Mouse (Mus musculus) c-Kit-positive CD71-positive TER-119-positive erythroid progenitor cells, embryonic 14.5 days (primary cell): ENCODE results near the gene Trak1.

ENCODE experiments used
- DNase-seq: peaks from one replicate; pipeline ENCODE4 v3.0.0-alpha.2; 2013; ENCODE audit warnings: low spot score

The Trak1 gene

DNA sequence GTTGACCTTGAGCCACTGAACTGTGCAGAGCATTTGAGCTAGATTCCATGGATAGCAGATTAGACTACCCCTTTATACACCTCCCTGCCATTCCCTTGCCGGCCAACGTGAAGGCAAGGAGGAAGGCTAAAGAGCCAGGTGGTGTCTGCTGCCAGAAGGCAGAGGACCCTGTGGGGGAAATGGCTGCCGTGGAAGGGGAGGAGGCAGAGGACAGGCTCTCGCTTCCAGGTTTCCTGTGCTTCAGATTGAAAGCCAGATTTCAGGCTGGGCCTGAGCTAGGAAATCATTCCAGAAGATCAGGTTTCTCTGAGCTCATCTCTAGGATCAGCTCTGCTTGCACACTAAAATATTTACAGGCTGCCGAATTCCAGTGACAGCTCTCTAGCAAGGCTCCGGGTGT is 133.1 kb downstream of the Trak1 start:
- DNase-seq, result no peak

GRCm38 (mm10) chr9:121433745-121434528 is 136.6 kb downstream of the Trak1 start:
- DNase-seq, result no peak

GRCm38 (mm10) chr9:121435332-121435956 is 138.1 kb downstream of the Trak1 start:
- DNase-seq, result no peak

GRCm38 (mm10) chr9:121436501-121436900 is 139.2 kb downstream of the Trak1 start:
- DNase-seq, result no peak

- no peak for DNase-seq
These were observed 144.8 kb downstream of the Trak1 start for GRCm38 (mm10) chr9:121442145-121442544.

- no peak for DNase-seq
These were observed 146.5 kb downstream of the Trak1 start for GRCm38 (mm10) chr9:121443696-121444366.

GRCm38 (mm10) chr9:121444367-121444707 is 147.0 kb downstream of the Trak1 start:
- no peak for DNase-seq

DNA sequence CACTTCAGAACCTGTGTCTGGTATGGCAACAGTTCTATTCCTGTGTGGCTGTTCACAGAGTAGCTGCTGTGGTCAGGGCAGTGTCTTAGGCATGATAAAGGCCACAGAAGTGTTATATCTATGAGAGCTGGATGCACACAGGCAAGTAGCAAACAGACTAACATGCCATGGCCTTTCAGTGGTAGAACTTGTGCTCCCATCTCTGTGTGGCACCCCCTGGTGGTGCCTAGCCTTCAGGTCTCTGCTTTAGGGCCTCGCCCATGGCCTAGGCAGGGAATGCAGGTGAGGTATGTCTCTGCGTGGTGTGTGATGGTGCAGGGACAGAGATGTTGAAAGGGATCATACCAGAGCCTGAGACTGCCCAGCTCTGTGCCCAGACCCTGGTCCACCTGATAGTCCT is 148.1 kb downstream of the Trak1 start:
- peak; percentile 61 for DNase-seq

- DNase-seq, result no peak
These were observed 149.1 kb downstream of the Trak1 start for GRCm38 (mm10) chr9:121446431-121446831.

- peak; percentile 63 for DNase-seq
These were observed 155.1 kb downstream of the Trak1 start for GRCm38 (mm10) chr9:121452342-121452942.

- DNase-seq, result no peak
These were observed 157.6 kb downstream of the Trak1 start for GRCm38 (mm10) chr9:121454891-121455290.

- DNase-seq, result no peak
These were observed 159.6 kb downstream of the Trak1 start for GRCm38 (mm10) chr9:121456739-121457515.

DNA sequence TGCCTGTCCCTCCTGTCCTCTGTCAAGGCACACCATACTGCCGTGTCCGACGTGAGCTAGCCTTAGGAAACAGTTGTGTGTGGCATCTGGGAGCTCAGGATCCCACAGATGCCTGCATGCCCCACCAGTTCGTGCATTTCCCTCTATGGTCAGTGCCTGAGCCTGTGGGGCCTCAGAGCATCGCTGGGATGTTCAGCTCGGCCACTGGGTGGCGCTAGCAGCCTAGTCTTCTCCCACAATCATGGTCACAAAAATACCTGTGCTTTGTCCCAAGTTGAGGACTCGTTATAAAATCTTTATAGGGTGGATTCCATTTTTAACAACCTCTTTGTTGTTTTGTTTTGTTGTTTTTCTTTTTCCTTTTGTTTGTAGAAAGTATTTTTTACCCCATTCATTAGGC is 161.2 kb downstream of the Trak1 start:
- peak; percentile 57 for DNase-seq

DNA sequence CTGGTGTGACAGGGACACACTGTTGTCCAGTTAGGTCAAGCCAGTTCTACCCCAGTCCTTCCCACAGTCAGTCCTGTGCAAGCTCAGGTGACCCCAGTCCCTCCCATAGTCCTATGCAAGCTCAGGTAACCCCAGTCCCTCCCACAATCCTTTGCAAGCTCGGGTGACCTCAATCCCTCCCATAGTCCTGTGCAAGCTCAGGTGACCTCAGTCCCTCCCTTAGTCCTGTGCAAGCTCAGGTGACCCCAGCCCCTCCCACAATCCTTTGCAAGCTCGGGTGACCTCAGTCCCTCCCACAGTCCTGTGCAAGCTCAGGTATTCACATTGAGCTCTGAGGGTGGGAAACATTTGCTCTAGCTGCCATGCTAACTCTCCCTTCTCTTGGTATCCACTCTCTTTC is 162.6 kb downstream of the Trak1 start:
- no peak for DNase-seq

DNA sequence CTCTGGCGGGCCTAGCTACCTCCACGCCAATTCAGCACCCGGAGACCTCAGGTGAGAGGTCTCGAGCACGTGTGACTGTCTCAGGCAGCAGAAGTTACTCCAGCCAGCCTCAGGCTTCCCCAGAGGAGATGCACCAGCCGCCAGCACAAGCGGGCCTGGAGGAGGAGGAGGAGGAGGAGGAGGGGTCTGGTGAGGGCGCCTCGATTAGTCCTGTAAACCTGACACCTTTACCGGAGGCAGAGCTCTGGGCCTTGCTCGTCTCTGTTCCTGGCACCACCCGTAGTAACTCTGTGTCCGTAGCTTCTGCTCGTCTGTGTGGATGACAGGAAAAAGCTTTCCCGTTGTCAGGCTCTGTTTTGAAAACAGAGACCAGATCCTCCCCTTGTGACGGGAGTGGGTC is 163.2 kb downstream of the Trak1 start:
- DNase-seq, result no peak

- no peak for DNase-seq
These were observed 170.2 kb downstream of the Trak1 start for GRCm38 (mm10) chr9:121467460-121467859.

- DNase-seq, result no peak
These were observed 172.4 kb downstream of the Trak1 start for GRCm38 (mm10) chr9:121469711-121470110.

DNA sequence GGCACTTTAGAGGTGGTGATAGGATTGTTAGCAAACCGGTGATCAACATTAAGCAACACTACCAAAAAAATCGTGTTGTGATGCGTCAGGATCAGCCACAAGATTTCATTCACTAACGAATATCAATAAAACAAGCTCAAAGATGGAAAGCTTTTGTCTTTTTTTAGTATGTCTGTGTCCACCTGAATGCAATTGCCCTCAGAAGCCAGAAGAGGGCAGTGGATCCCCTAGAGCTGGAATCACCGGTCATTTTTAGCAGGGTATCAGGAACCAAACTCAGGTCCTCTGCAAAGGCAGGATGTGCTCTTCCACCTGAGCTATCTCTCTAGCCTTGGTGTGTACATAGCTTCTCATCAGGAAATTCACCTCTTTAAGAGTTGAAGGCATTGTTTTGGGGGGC is 177.5 kb downstream of the Trak1 start:
- no peak for DNase-seq

- DNase-seq, result no peak
These were observed 178.5 kb downstream of the Trak1 start for GRCm38 (mm10) chr9:121475488-121476452.

- DNase-seq, result peak; percentile 59
These were observed 180.1 kb downstream of the Trak1 start for GRCm38 (mm10) chr9:121477305-121477911.
